Mouse (Mus musculus) MEL (cell line): ENCODE data around the gene Nsun6.

Source experiments
- CHD2 ChIP-seq: IDR thresholded peaks from 2 replicates; pipeline ENCODE4 v1.6.1; 2011; ENCODE audit warnings: low read length, improper control_type of control experiment
- CTCF ChIP-seq, 3 experiments: IDR thresholded peaks in 2 of 3; conservative IDR thresholded peaks in 1 of 3; 2 replicates each; pipeline ENCODE4 v1.5.1; 2011 to 2012; ENCODE audit warnings: low read length in 3 of 3, low read depth in 2 of 3, mild to moderate bottlenecking in 2 of 3, improper control_type of control experiment in 1 of 3, inconsistent platforms in 1 of 3, mixed read lengths in 1 of 3, moderate library complexity in 1 of 3; ENCODE audit not compliant: control insufficient read depth in 1 of 3, insufficient read depth in 1 of 3, poor library complexity in 1 of 3, severe bottlenecking in 1 of 3
- ELF1 ChIP-seq: IDR thresholded peaks from 2 replicates; pipeline ENCODE4 v1.6.1; 2014; ENCODE audit warnings: low read depth, mild to moderate bottlenecking, inconsistent platforms, low read length, improper control_type of control experiment, moderate library complexity
- GABPA ChIP-seq: IDR thresholded peaks from 2 replicates; pipeline ENCODE4 v1.6.1; 2012; ENCODE audit warnings: low read depth, mild to moderate bottlenecking, inconsistent platforms, low read length, improper control_type of control experiment, moderate library complexity
- GATA1 ChIP-seq: IDR thresholded peaks from 2 replicates; pipeline ENCODE4 v1.6.1; 2011; ENCODE audit warnings: low read depth, low read length, improper control_type of control experiment
- NRF1 ChIP-seq: IDR thresholded peaks from 2 replicates; pipeline ENCODE4 v1.6.1; 2014; ENCODE audit warnings: low read depth, mild to moderate bottlenecking, inconsistent platforms, low read length, improper control_type of control experiment, moderate library complexity; ENCODE audit not compliant: poor library complexity, insufficient read depth, severe bottlenecking
- POLR2A ChIP-seq, 2 experiments: IDR thresholded peaks; 2 replicates each; pipeline ENCODE4 v1.6.1; 2011 to 2012; ENCODE audit warnings: low read length in 2 of 2, mild to moderate bottlenecking in 2 of 2, control low read depth in 1 of 2, improper control_type of control experiment in 1 of 2, low read depth in 1 of 2, moderate library complexity in 1 of 2; ENCODE audit not compliant: control insufficient read depth in 1 of 2, insufficient read depth in 1 of 2, poor library complexity in 1 of 2
- SIN3A ChIP-seq: IDR thresholded peaks from 2 replicates; pipeline ENCODE4 v1.6.1; 2012; ENCODE audit warnings: low read length, improper control_type of control experiment, inconsistent platforms
- USF1 ChIP-seq: IDR thresholded peaks from 2 replicates; pipeline ENCODE4 v1.6.1; 2014; ENCODE audit warnings: low read depth, mild to moderate bottlenecking, inconsistent platforms, low read length, improper control_type of control experiment, moderate library complexity
- USF2 ChIP-seq, 2 experiments: IDR thresholded peaks; 2 replicates each; pipeline ENCODE4 v1.6.1; 2011 to 2012; ENCODE audit warnings: improper control_type of control experiment in 2 of 2, low read length in 2 of 2, borderline replicate concordance in 1 of 2, inconsistent platforms in 1 of 2, low read depth in 1 of 2, mild to moderate bottlenecking in 1 of 2; ENCODE audit not compliant: insufficient read depth in 1 of 2
- ZNF384 ChIP-seq: IDR thresholded peaks from 2 replicates; pipeline ENCODE4 v1.6.1; 2012; ENCODE audit warnings: low read depth, mild to moderate bottlenecking, inconsistent platforms, low read length, improper control_type of control experiment

- TF ChIP-seq POLR2A (IDR thresholded peaks at IDR 0.05; ENCODE audit: control insufficient read depth in 1 of 2, insufficient read depth in 1 of 2, low read depth in 1 of 2, low read length in 2 of 2, poor library complexity in 1 of 2) (no peak), SIN3A (no peak), USF1 (no peak), CTCF (IDR thresholded peaks at IDR 0.05 in 2 of 3, conservative IDR thresholded peaks at IDR 0.05 in 1 of 3; ENCODE audit: control insufficient read depth in 1 of 3, insufficient read depth in 1 of 3, low read depth in 2 of 3, low read length in 3 of 3, poor library complexity in 1 of 3, severe bottlenecking in 1 of 3) (no peak), GABPA (no peak), NRF1 (no peak), GATA1 (no peak), ZNF384 (no peak), ELF1 (no peak), USF2 (IDR thresholded peaks at IDR 0.05; ENCODE audit: borderline replicate concordance in 1 of 2, insufficient read depth in 1 of 2, low read depth in 1 of 2, low read length in 2 of 2) (no peak), CHD2 (no peak)
Measured at GRCm38 (mm10) chr2:15026817-15027216, 28.1 kb downstream of the Nsun6 start.
